Mouse (Mus musculus): ENCODE data around the gene Nsd1. TPM values are rescaled to one million over a fixed set of nuclear protein-coding genes. Genes with fewer than 3 reads are reported as not detected.

Nsd1 gene
- polyA plus RNA-seq, 1 experiment from 2014 or later: 41.5 TPM

Other genes with a start within 250 kb of the Nsd1 start
- 0.86 and 1.2 TPM in 2 replicates for gene Hk3, start 188.4 kb upstream of the Nsd1 start, polyA plus RNA-seq (2015; fragmentation: Nextera tagmentation; extraction: Ambion mirVana)
- 14.9 and 16.4 TPM in 2 replicates for gene Uimc1, start 109.5 kb upstream of the Nsd1 start, polyA plus RNA-seq (2015; fragmentation: Nextera tagmentation; extraction: Ambion mirVana)
- gene Zfp346, start 104.5 kb upstream of the Nsd1 start, polyA plus RNA-seq (2015; fragmentation: Nextera tagmentation; extraction: Ambion mirVana): 16.6 and 21.2 TPM in 2 replicates
- not detected in 2 replicates for gene Gm17617, start 76.2 kb upstream of the Nsd1 start, polyA plus RNA-seq (2015; fragmentation: Nextera tagmentation; extraction: Ambion mirVana)
- 0.72 and 2.0 TPM in 2 replicates for gene Fgfr4, start 57.1 kb upstream of the Nsd1 start, polyA plus RNA-seq (2015; fragmentation: Nextera tagmentation; extraction: Ambion mirVana)
- gene Prelid1, start 110.7 kb downstream of the Nsd1 start, polyA plus RNA-seq (2015; fragmentation: Nextera tagmentation; extraction: Ambion mirVana): 285 and 333 TPM in 2 replicates
- 63.9 and 74.2 TPM in 2 replicates for gene Rab24, start 112.2 kb downstream of the Nsd1 start, polyA plus RNA-seq (2015; fragmentation: Nextera tagmentation; extraction: Ambion mirVana)
- 21.8 and 28.7 TPM in 2 replicates for gene Mxd3, start 120.0 kb downstream of the Nsd1 start, polyA plus RNA-seq (2015; fragmentation: Nextera tagmentation; extraction: Ambion mirVana)
- gene Lman2, start 153.0 kb downstream of the Nsd1 start, polyA plus RNA-seq (2015; fragmentation: Nextera tagmentation; extraction: Ambion mirVana): 71.6 and 88.3 TPM in 2 replicates
- 0.42 and 1.9 TPM in 2 replicates for gene Rgs14, start 159.9 kb downstream of the Nsd1 start, polyA plus RNA-seq (2015; fragmentation: Nextera tagmentation; extraction: Ambion mirVana)
- not detected in 2 replicates for gene Slc34a1, start 188.4 kb downstream of the Nsd1 start, polyA plus RNA-seq (2015; fragmentation: Nextera tagmentation; extraction: Ambion mirVana)
- gene Pfn3, start 205.4 kb downstream of the Nsd1 start, polyA plus RNA-seq (2015; fragmentation: Nextera tagmentation; extraction: Ambion mirVana): not detected in 2 replicates
- gene F12, start 217.0 kb downstream of the Nsd1 start, polyA plus RNA-seq (2015; fragmentation: Nextera tagmentation; extraction: Ambion mirVana): 0.10 and 1.2 TPM in 2 replicates
- 15.5 and 24.7 TPM in 2 replicates for gene Grk6, start 235.3 kb downstream of the Nsd1 start, polyA plus RNA-seq (2015; fragmentation: Nextera tagmentation; extraction: Ambion mirVana)

All from heart, embryonic 15.5 days (tissue).